Mouse (Mus musculus): ENCODE measurements around the gene Saa3.
"Not testable (repeated sequence)": the region's sequence is repeated elsewhere in the genome, so short reads cannot be mapped to it uniquely, and the experiment has no call there.

The Saa3 gene

GRCm38 (mm10) chr7:46715600-46715999, at the start of gene Saa3:
Saa3 (minus strand) TSS chr7:46715700.
- DNase-seq (ENCODE audit: low spot score), result no peak

GRCm38 (mm10) chr7:46764672-46765071, 49.2 kb upstream of the Saa3 start:
- no peak for DNase-seq (ENCODE audit: low spot score)

GRCm38 (mm10) chr7:46762601-46763000, 47.1 kb upstream of the Saa3 start:
- DNase-seq (ENCODE audit: low spot score), result no peak

- peak; percentile 10 for DNase-seq (ENCODE audit: low spot score)
These were observed 45.7 kb upstream of the Saa3 start for GRCm38 (mm10) chr7:46761049-46761795.

- DNase-seq (ENCODE audit: low spot score), result no peak
These were observed 36.0 kb upstream of the Saa3 start, which contains the start of gene Saa2 for GRCm38 (mm10) chr7:46751490-46751889. Saa2 (plus strand) TSS chr7:46751790.

- DNase-seq (ENCODE audit: low spot score), result no peak
These were observed 33.0 kb upstream of the Saa3 start for GRCm38 (mm10) chr7:46748459-46748858.

GRCm38 (mm10) chr7:46746381-46746780, 30.9 kb upstream of the Saa3 start:
- DNase-seq (ENCODE audit: low spot score), result no peak

GRCm38 (mm10) chr7:46745816-46746215, 30.3 kb upstream of the Saa3 start:
- no peak for DNase-seq (ENCODE audit: low spot score)

GRCm38 (mm10) chr7:46742880-46743279, 27.4 kb upstream of the Saa3 start, which contains the start of gene Saa1:
Saa1 (minus strand) TSS chr7:46742980.
- DNase-seq (ENCODE audit: low spot score), result not testable (repeated sequence)

- not testable (repeated sequence) for DNase-seq (ENCODE audit: low spot score)
These were observed 24.5 kb upstream of the Saa3 start for GRCm38 (mm10) chr7:46740041-46740440.

- DNase-seq (ENCODE audit: low spot score), result no peak
These were observed 23.3 kb upstream of the Saa3 start for GRCm38 (mm10) chr7:46738561-46739460.

- no peak for DNase-seq (ENCODE audit: low spot score)
These were observed 19.5 kb upstream of the Saa3 start for GRCm38 (mm10) chr7:46734983-46735382.

- no peak for DNase-seq (ENCODE audit: low spot score)
These were observed 17.0 kb upstream of the Saa3 start, which contains the start of gene Saa4 for GRCm38 (mm10) chr7:46732458-46732857. Saa4 (minus strand) TSS chr7:46732603.

GRCm38 (mm10) chr7:46727584-46727983, 12.1 kb upstream of the Saa3 start:
- no peak for DNase-seq (ENCODE audit: low spot score)

GRCm38 (mm10) chr7:46724396-46724795, 8.9 kb upstream of the Saa3 start:
- no peak for DNase-seq (ENCODE audit: low spot score)

- no peak for DNase-seq (ENCODE audit: low spot score)
These were observed 8.3 kb upstream of the Saa3 start for GRCm38 (mm10) chr7:46723849-46724248.

GRCm38 (mm10) chr7:46723354-46723753, 7.9 kb upstream of the Saa3 start:
- no peak for DNase-seq (ENCODE audit: low spot score)

GRCm38 (mm10) chr7:46720460-46720859, 5.0 kb upstream of the Saa3 start:
- DNase-seq (ENCODE audit: low spot score), result no peak

GRCm38 (mm10) chr7:46719526-46719925, 4.0 kb upstream of the Saa3 start:
- DNase-seq (ENCODE audit: low spot score), result no peak

GRCm38 (mm10) chr7:46718591-46719270, 3.2 kb upstream of the Saa3 start:
- DNase-seq (ENCODE audit: low spot score), result no peak

- no peak for DNase-seq (ENCODE audit: low spot score)
These were observed 1.4 kb upstream of the Saa3 start for GRCm38 (mm10) chr7:46716897-46717296.

GRCm38 (mm10) chr7:46714518-46714917, 982 bp downstream of the Saa3 start:
- peak; percentile 71 for DNase-seq (ENCODE audit: low spot score)

Measured in c-Kit-positive CD71-positive TER-119-positive erythroid progenitor cells, embryonic 14.5 days (primary cell).